ENCODE assay signal across 11 mouse cellular contexts in genomic region chr1:165105270-165106010, GRCm38 (mm10). TPM values are rescaled to one million over a fixed set of nuclear protein-coding genes. Genes with fewer than 3 reads are reported as not detected.
A peak's percentile ranks its signal among the peaks of the same experiment; 100 is the strongest.
DNase-seq lines count a peak whose midpoint lies in the region; ATAC-seq and TF ChIP-seq lines count a peak whose summit lies in the region.
"Had no signal": no experiment of that assay in that cellular context is flagged by ENCODE, and none has a peak within 500 bp of the region (broad histone marks: within the 10 kb centered on the region; RNA-seq: fewer than 3 reads in every experiment).

No protein-coding gene starts in this region.

- TF ChIP-seq CTCF in forebrain, postnatal 0 days (IDR thresholded peaks at IDR 0.05; ENCODE audit: low read depth): no peak
- TF ChIP-seq CTCF in lung, embryonic 14.5 days (IDR thresholded peaks at IDR 0.05; ENCODE audit: low read depth): no peak
- no peak for TF ChIP-seq CTCF in midbrain, postnatal 0 days (IDR thresholded peaks at IDR 0.05)

- WGBS in forebrain, postnatal 0 days: 76% methylated on average over 9 of the region's 9 CpGs
- 81% methylated on average over 9 of the region's 9 CpGs for WGBS in forebrain, embryonic 13.5 days
- 67% methylated on average over 9 of the region's 9 CpGs for WGBS in lung, embryonic 14.5 days
- 50% methylated on average over 9 of the region's 9 CpGs for WGBS in hindbrain, embryonic 15.5 days
- WGBS in midbrain, postnatal 0 days: 56% methylated on average over 9 of the region's 9 CpGs
- WGBS in forebrain, embryonic 14.5 days: 75% methylated on average over 9 of the region's 9 CpGs

- no peak overlapping the region for H3K9ac ChIP-seq in forebrain, postnatal 0 days
- H3K9ac ChIP-seq in forebrain, embryonic 13.5 days: no peak overlapping the region
- H3K9ac ChIP-seq in lung, embryonic 14.5 days: no peak overlapping the region
- no peak overlapping the region for H3K9ac ChIP-seq in hindbrain, embryonic 15.5 days
- H3K9ac ChIP-seq in midbrain, postnatal 0 days (replicated peaks; ENCODE audit: low read length, poor library complexity, severe bottlenecking): no peak overlapping the region
- no peak overlapping the region for H3K9ac ChIP-seq in forebrain, embryonic 14.5 days (ENCODE audit: low read length)

- no peaks in the 10 kb centered on the region for H3K36me3 ChIP-seq in forebrain, postnatal 0 days (ENCODE audit: insufficient read depth)
- no peaks in the 10 kb centered on the region for H3K36me3 ChIP-seq in forebrain, embryonic 13.5 days (ENCODE audit: poor library complexity, severe bottlenecking)
- H3K36me3 ChIP-seq in lung, embryonic 14.5 days (ENCODE audit: insufficient read depth): no peaks in the 10 kb centered on the region
- H3K36me3 ChIP-seq in hindbrain, embryonic 15.5 days: no peaks in the 10 kb centered on the region
- no peaks in the 10 kb centered on the region for H3K36me3 ChIP-seq in midbrain, postnatal 0 days (ENCODE audit: insufficient read depth, low read length)
- no peaks in the 10 kb centered on the region for H3K36me3 ChIP-seq in forebrain, embryonic 14.5 days (ENCODE audit: control insufficient read depth, insufficient read depth, low read length)

- H3K27me3 ChIP-seq in forebrain, postnatal 0 days (ENCODE audit: insufficient read depth, low read length): no peaks in the 10 kb centered on the region
- no peaks in the 10 kb centered on the region for H3K27me3 ChIP-seq in forebrain, embryonic 13.5 days
- no peaks in the 10 kb centered on the region for H3K27me3 ChIP-seq in lung, embryonic 14.5 days (ENCODE audit: insufficient read depth, low read length)
- H3K27me3 ChIP-seq in hindbrain, embryonic 15.5 days: no peaks in the 10 kb centered on the region
- no peaks in the 10 kb centered on the region for H3K27me3 ChIP-seq in midbrain, postnatal 0 days (ENCODE audit: insufficient read depth, low read length)
- H3K27me3 ChIP-seq in forebrain, embryonic 14.5 days (replicated peaks; ENCODE audit: control insufficient read depth, insufficient read depth, low read length): no peaks in the 10 kb centered on the region

- H3K4me3 ChIP-seq in forebrain, postnatal 0 days (ENCODE audit: low read depth, low read length): no peak overlapping the region
- no peak overlapping the region for H3K4me3 ChIP-seq in forebrain, embryonic 13.5 days
- no peak overlapping the region for H3K4me3 ChIP-seq in lung, embryonic 14.5 days (ENCODE audit: low read depth, low read length)
- no peak overlapping the region for H3K4me3 ChIP-seq in hindbrain, embryonic 15.5 days
- no peak overlapping the region for H3K4me3 ChIP-seq in midbrain, postnatal 0 days (ENCODE audit: low read depth, low read length)
- no peak overlapping the region for H3K4me3 ChIP-seq in forebrain, embryonic 14.5 days (ENCODE audit: low read depth, low read length)
- H3K4me3 ChIP-seq: gastrocnemius, adult 2 months had no signal

- 0 out of 2 replicates have a peak, but pooled peaks have one; percentile 25 for ATAC-seq in forebrain, postnatal 0 days
- ATAC-seq in forebrain, embryonic 13.5 days: no peak
- ATAC-seq in lung, embryonic 14.5 days (ENCODE audit: insufficient read depth): peak; percentile 63; the same call in 1 of the 2 replicates
- ATAC-seq in hindbrain, embryonic 15.5 days (ENCODE audit: low FRiP score, low read depth): no peak
- ATAC-seq in midbrain, postnatal 0 days (ENCODE audit: low FRiP score): peak; percentile 56; the same call in 1 of the 2 replicates
- no peak for ATAC-seq in forebrain, embryonic 14.5 days

- no peaks in the 10 kb centered on the region for H3K9me3 ChIP-seq in forebrain, postnatal 0 days (ENCODE audit: low read length)
- no peaks in the 10 kb centered on the region for H3K9me3 ChIP-seq in forebrain, embryonic 13.5 days (replicated peaks)
- no peaks in the 10 kb centered on the region for H3K9me3 ChIP-seq in lung, embryonic 14.5 days (ENCODE audit: low read depth, low read length)
- H3K9me3 ChIP-seq in hindbrain, embryonic 15.5 days: no peaks in the 10 kb centered on the region
- H3K9me3 ChIP-seq in midbrain, postnatal 0 days (ENCODE audit: low read length): no peaks in the 10 kb centered on the region
- H3K9me3 ChIP-seq in forebrain, embryonic 14.5 days (replicated peaks; ENCODE audit: control insufficient read depth, low read length): no peaks in the 10 kb centered on the region

- DNase-seq in forebrain, postnatal 0 days: no peak
- DNase-seq in lung, embryonic 14.5 days: no peak
- DNase-seq in lung, adult 18-20 months: no peak
- DNase-seq in midbrain, postnatal 0 days (ENCODE audit: low spot score): no peak
- DNase-seq in forebrain, embryonic 14.5 days (ENCODE audit: low spot score): no peak
- DNase-seq in right cerebral cortex, postnatal 25 days: no peak
- DNase-seq: B cell, adult 2 months; gastrocnemius, adult 2 months had no signal

- H3K27ac ChIP-seq in forebrain, postnatal 0 days (ENCODE audit: low read depth, low read length): no peak overlapping the region
- H3K27ac ChIP-seq in forebrain, embryonic 13.5 days: no peak overlapping the region
- no peak overlapping the region for H3K27ac ChIP-seq in lung, embryonic 14.5 days (ENCODE audit: low read depth)
- peak overlapping the region; percentile 25 for H3K27ac ChIP-seq in hindbrain, embryonic 15.5 days (replicated peaks)
- H3K27ac ChIP-seq in midbrain, postnatal 0 days (ENCODE audit: low read depth, low read length): 0 out of 2 replicates have a peak overlapping the region, but pooled peaks have one; percentile 18
- no peak overlapping the region for H3K27ac ChIP-seq in forebrain, embryonic 14.5 days (ENCODE audit: low read depth, low read length)
- H3K27ac ChIP-seq: gastrocnemius, adult 2 months had no signal

- no peaks in the 10 kb centered on the region for H3K4me1 ChIP-seq in forebrain, postnatal 0 days (ENCODE audit: insufficient read depth)
- peaks cover 2% of the 10 kb centered on the region for H3K4me1 ChIP-seq in forebrain, embryonic 13.5 days
- H3K4me1 ChIP-seq in lung, embryonic 14.5 days (ENCODE audit: insufficient read depth): no peaks in the 10 kb centered on the region
- H3K4me1 ChIP-seq in hindbrain, embryonic 15.5 days (replicated peaks): peaks cover 18% of the 10 kb centered on the region
- no peaks in the 10 kb centered on the region for H3K4me1 ChIP-seq in midbrain, postnatal 0 days (ENCODE audit: insufficient read depth, low read length)
- H3K4me1 ChIP-seq in forebrain, embryonic 14.5 days (ENCODE audit: control insufficient read depth, insufficient read depth, low read length): 0 out of 2 replicates have a peak, but pooled peaks cover 2% of the 10 kb centered on the region

- no peak overlapping the region for H3K4me2 ChIP-seq in forebrain, postnatal 0 days (ENCODE audit: low read depth)
- no peak overlapping the region for H3K4me2 ChIP-seq in forebrain, embryonic 13.5 days
- no peak overlapping the region for H3K4me2 ChIP-seq in lung, embryonic 14.5 days
- no peak overlapping the region for H3K4me2 ChIP-seq in hindbrain, embryonic 15.5 days
- no peak overlapping the region for H3K4me2 ChIP-seq in midbrain, postnatal 0 days (ENCODE audit: low read depth, low read length, poor library complexity, severe bottlenecking)
- no peak overlapping the region for H3K4me2 ChIP-seq in forebrain, embryonic 14.5 days (ENCODE audit: low read length)

RNA-seq across cellular contexts. Expression of gene Tbx19, which starts 55.1 kb away (rescaled TPM):
- total RNA-seq in forebrain, postnatal 0 days (2014; rRNA removed): not detected in 2 replicates
- not detected in 2 replicates for polyA plus RNA-seq in forebrain, postnatal 0 days (2015; fragmentation: Nextera tagmentation; extraction: Ambion mirVana)
- polyA plus RNA-seq in forebrain, embryonic 13.5 days (2015; fragmentation: Nextera tagmentation; extraction: Ambion mirVana): 0.10 and 0.24 TPM in 2 replicates
- not detected in 2 replicates for polyA plus RNA-seq in lung, embryonic 14.5 days (2014; fragmentation: Nextera tagmentation; extraction: Ambion mirVana)
- not detected in 2 replicates for polyA plus RNA-seq in hindbrain, embryonic 15.5 days (2015; fragmentation: Nextera tagmentation; extraction: Ambion mirVana)
- total RNA-seq in midbrain, postnatal 0 days (2014; rRNA removed): 0.19 TPM in 1 of 2 replicates, not detected in the other
- 0.10 and 0.26 TPM in 2 replicates for polyA plus RNA-seq in midbrain, postnatal 0 days (2015; fragmentation: Nextera tagmentation; extraction: Ambion mirVana)
- polyA plus RNA-seq in forebrain, embryonic 14.5 days (2014; fragmentation: Nextera tagmentation; extraction: Ambion mirVana): 0.07 and 0.13 TPM in 2 replicates
- total RNA-seq: gastrocnemius, adult 2 months had no signal
- polyA plus RNA-seq: large intestine, adult 2 months had no signal

Comparison
In these comparisons a context has a peak if more than half of its experiments do, and no peak if none do; other contexts are left out.
1. ATAC-seq: peak in forebrain, postnatal 0 days (single experiment), lung, embryonic 14.5 days (single experiment) and midbrain, postnatal 0 days (single experiment); none in forebrain, embryonic 13.5 days (single experiment), hindbrain, embryonic 15.5 days (single experiment) and forebrain, embryonic 14.5 days (single experiment).
2. H3K27ac ChIP-seq: peak in hindbrain, embryonic 15.5 days (single experiment) and midbrain, postnatal 0 days (single experiment); none in forebrain, postnatal 0 days (single experiment), forebrain, embryonic 13.5 days (single experiment), lung, embryonic 14.5 days (single experiment) and forebrain, embryonic 14.5 days (single experiment).